ENCODE assay signal across 10 mouse cellular contexts in genomic region chr7:105256656-105257055, GRCm38 (mm10). TPM values are rescaled to one million over a fixed set of nuclear protein-coding genes. Genes with fewer than 3 reads are reported as not detected.
DNase-seq lines count a peak whose midpoint lies in the region; ATAC-seq and TF ChIP-seq lines count a peak whose summit lies in the region.
"Had no signal": no experiment of that assay in that cellular context is flagged by ENCODE, and none has a peak within 500 bp of the region (broad histone marks: within the 10 kb centered on the region; RNA-seq: fewer than 3 reads in every experiment).

No protein-coding gene starts in this region.

- 70% methylated on average over 5 of the region's 5 CpGs for WGBS in kidney, adult 2 months
- WGBS in kidney, embryonic 16.5 days, result 62% methylated on average over 5 of the region's 5 CpGs

- no peaks in the 10 kb centered on the region for H3K27me3 ChIP-seq in kidney, adult 2 months (replicated peaks; ENCODE audit: control insufficient read depth, insufficient read depth, low read length)
- no peaks in the 10 kb centered on the region for H3K27me3 ChIP-seq in kidney, embryonic 16.5 days (ENCODE audit: insufficient read depth, low read length)
- no peaks in the 10 kb centered on the region for H3K27me3 ChIP-seq in G1E (ENCODE audit: insufficient read depth, low read length)
- H3K27me3 ChIP-seq: embryonic facial prominence, embryonic 13.5 days; limb, embryonic 12.5 days had no signal

- H3K9ac ChIP-seq in kidney, embryonic 16.5 days (replicated peaks; ENCODE audit: low read length), result no peak overlapping the region
- H3K9ac ChIP-seq: embryonic facial prominence, embryonic 13.5 days; limb, embryonic 12.5 days had no signal

- no peak overlapping the region for H3K4me3 ChIP-seq in kidney, adult 2 months (ENCODE audit: insufficient read depth, low read depth, low read length)
- H3K4me3 ChIP-seq in kidney, embryonic 16.5 days (ENCODE audit: low read length), result no peak overlapping the region
- no peak overlapping the region for H3K4me3 ChIP-seq in G1E (ENCODE audit: low read depth, low read length)
- H3K4me3 ChIP-seq: embryonic facial prominence, embryonic 13.5 days; limb, embryonic 12.5 days had no signal

- H3K36me3 ChIP-seq in kidney, adult 2 months (ENCODE audit: control insufficient read depth, insufficient read depth, low read length), result no peaks in the 10 kb centered on the region
- H3K36me3 ChIP-seq in kidney, embryonic 16.5 days (ENCODE audit: insufficient read depth, low read length), result no peaks in the 10 kb centered on the region
- no peaks in the 10 kb centered on the region for H3K36me3 ChIP-seq in G1E (replicated peaks)
- H3K36me3 ChIP-seq: embryonic facial prominence, embryonic 13.5 days; limb, embryonic 12.5 days had no signal

- ATAC-seq in kidney, embryonic 16.5 days (ENCODE audit: low FRiP score, low TSS enrichment), result no peak
- ATAC-seq in G1E (ENCODE audit: extremely low read depth, insufficient number of reproducible peaks, low FRiP score, poor library complexity, severe bottlenecking), result no peak
- no peak for ATAC-seq in monocyte, adult 5-6 weeks (replicated peaks; ENCODE audit: insufficient number of reproducible peaks, low FRiP score, low TSS enrichment, poor library complexity, severe bottlenecking)

- peak; percentile 26 for DNase-seq in kidney, adult 2 months
- peak; percentile 1 for DNase-seq in G1E (ENCODE audit: low spot score)
- peak; percentile 11 for DNase-seq in embryo, embryonic 10.5 days (ENCODE audit: low spot score)
- peak; percentile 28 for DNase-seq in retina, embryonic 14.5 days (ENCODE audit: low spot score)
- DNase-seq in cerebellum, adult 11 months, result no peak
- DNase-seq in layer of hippocampus, postnatal 36 days, result no peak

- no peak overlapping the region for H3K27ac ChIP-seq in kidney, adult 2 months (ENCODE audit: insufficient read depth, low read depth, low read length)
- H3K27ac ChIP-seq in kidney, embryonic 16.5 days (ENCODE audit: low read length), result no peak overlapping the region
- H3K27ac ChIP-seq: embryonic facial prominence, embryonic 13.5 days; limb, embryonic 12.5 days had no signal

- peak; percentile 45 for TF ChIP-seq CTCF in kidney, adult 2 months (conservative IDR thresholded peaks at IDR 0.05; ENCODE audit: insufficient read depth, insufficient read length, low read depth, low read length)
- TF ChIP-seq CTCF in G1E (IDR thresholded peaks at IDR 0.05; ENCODE audit: low read depth, low read length), result 0 out of 2 replicates have a peak, but pooled peaks have one; percentile 27

- H3K4me2 ChIP-seq in kidney, embryonic 16.5 days (replicated peaks; ENCODE audit: low read depth, low read length), result no peak overlapping the region
- H3K4me2 ChIP-seq: embryonic facial prominence, embryonic 13.5 days; limb, embryonic 12.5 days had no signal

- no peak for TF ChIP-seq POLR2A in kidney, adult 2 months (IDR thresholded peaks at IDR 0.05; ENCODE audit: low read depth, low read length)

- H3K9me3 ChIP-seq in kidney, embryonic 16.5 days (ENCODE audit: low read length), result no peaks in the 10 kb centered on the region
- H3K9me3 ChIP-seq in G1E (replicated peaks), result no peaks in the 10 kb centered on the region
- H3K9me3 ChIP-seq: embryonic facial prominence, embryonic 13.5 days; limb, embryonic 12.5 days had no signal

- no peaks in the 10 kb centered on the region for H3K4me1 ChIP-seq in kidney, adult 2 months (ENCODE audit: control insufficient read depth, insufficient read depth, low read length)
- H3K4me1 ChIP-seq in kidney, embryonic 16.5 days (ENCODE audit: insufficient read depth, low read length), result no peaks in the 10 kb centered on the region
- no peaks in the 10 kb centered on the region for H3K4me1 ChIP-seq in G1E (ENCODE audit: insufficient read depth, low read depth, low read length)
- H3K4me1 ChIP-seq: embryonic facial prominence, embryonic 13.5 days; limb, embryonic 12.5 days had no signal

RNA-seq across cellular contexts. Expression of gene Olfr688, which starts 31.2 kb away (rescaled TPM):
- polyA plus RNA-seq in kidney, adult 2 months (2012; rRNA removed), result not detected in 2 replicates
- polyA plus RNA-seq in kidney, embryonic 16.5 days (2015; fragmentation: Nextera tagmentation; extraction: Ambion mirVana), result not detected in 2 replicates
- total RNA-seq in G1E (2014; fragmentation: Nextera tagmentation), result not detected in 2 replicates
- not detected in 2 replicates for total RNA-seq in G1E (2017)
- not detected in 2 replicates for polyA plus RNA-seq in G1E (2012)
- not detected in 3 replicates for total RNA-seq in monocyte, adult 5-6 weeks (2017)
- not detected for total RNA-seq in layer of hippocampus, postnatal 36 days (2021)
- polyA plus RNA-seq: embryonic facial prominence, embryonic 13.5 days; limb, embryonic 12.5 days had no signal

RNA-seq across cellular contexts. Expression of gene Olfr686, which starts 49.4 kb away (rescaled TPM):
- polyA plus RNA-seq in kidney, adult 2 months (2012; rRNA removed), result not detected in 2 replicates
- polyA plus RNA-seq in kidney, embryonic 16.5 days (2015; fragmentation: Nextera tagmentation; extraction: Ambion mirVana), result not detected in 2 replicates
- not detected in 2 replicates for total RNA-seq in G1E (2014; fragmentation: Nextera tagmentation)
- not detected in 2 replicates for total RNA-seq in G1E (2017)
- not detected in 2 replicates for polyA plus RNA-seq in G1E (2012)
- total RNA-seq in monocyte, adult 5-6 weeks (2017), result not detected in 3 replicates
- total RNA-seq in layer of hippocampus, postnatal 36 days (2021), result not detected
- polyA plus RNA-seq: embryonic facial prominence, embryonic 13.5 days; limb, embryonic 12.5 days had no signal

RNA-seq across cellular contexts. Expression of gene Olfr689, which starts 54.3 kb away (rescaled TPM):
- not detected in 2 replicates for polyA plus RNA-seq in kidney, adult 2 months (2012; rRNA removed)
- polyA plus RNA-seq in kidney, embryonic 16.5 days (2015; fragmentation: Nextera tagmentation; extraction: Ambion mirVana), result not detected in 2 replicates
- total RNA-seq in G1E (2014; fragmentation: Nextera tagmentation) (not detected in 2 replicates), G1E (2017) (under 0.01 and 0.11 TPM in 2 replicates)
- polyA plus RNA-seq in G1E (2012), result not detected in 2 replicates
- total RNA-seq in monocyte, adult 5-6 weeks (2017), result not detected in 3 replicates
- not detected for total RNA-seq in layer of hippocampus, postnatal 36 days (2021)
- polyA plus RNA-seq: embryonic facial prominence, embryonic 13.5 days; limb, embryonic 12.5 days had no signal

Comparison
In these comparisons a context has a peak if more than half of its experiments do, and no peak if none do; other contexts are left out.
1. DNase-seq: peak in kidney, adult 2 months (single experiment), G1E (single experiment), embryo, embryonic 10.5 days (single experiment) and retina, embryonic 14.5 days (single experiment); none in cerebellum, adult 11 months (single experiment) and layer of hippocampus, postnatal 36 days (0 of 2).